Mouse (Mus musculus): Measurements from ENCODE around the gene Vmn2r75.
"Not testable (repeated sequence)": the region's sequence is repeated elsewhere in the genome, so short reads cannot be mapped to it uniquely, and the experiment has no call there.

Gene Vmn2r75

DNA sequence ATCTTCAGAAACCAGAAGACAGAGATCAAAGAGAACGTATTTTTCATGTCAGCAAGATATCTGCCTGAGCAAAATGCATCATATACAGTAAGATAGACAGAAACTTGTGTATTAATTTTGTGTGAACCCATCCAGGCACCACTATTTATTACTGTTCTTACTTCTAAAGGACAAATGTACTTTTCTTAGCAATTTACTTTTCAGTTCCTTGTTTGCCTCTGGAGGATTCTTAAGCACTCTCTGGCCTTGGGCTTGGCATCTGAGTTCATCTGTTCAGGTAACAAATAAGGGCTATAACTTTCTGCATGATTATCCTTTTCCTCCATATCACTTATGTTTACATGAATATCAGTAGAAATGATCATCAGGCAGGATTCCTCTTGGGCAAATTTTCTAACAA lies at the start of gene Vmn2r75:
Gene Vmn2r75 (minus strand): TSS at position 101 of the 400 bp plus-strand sequence.
- DNase-seq (ENCODE audit: low spot score in 2 of 2): not testable (repeated sequence)

DNA sequence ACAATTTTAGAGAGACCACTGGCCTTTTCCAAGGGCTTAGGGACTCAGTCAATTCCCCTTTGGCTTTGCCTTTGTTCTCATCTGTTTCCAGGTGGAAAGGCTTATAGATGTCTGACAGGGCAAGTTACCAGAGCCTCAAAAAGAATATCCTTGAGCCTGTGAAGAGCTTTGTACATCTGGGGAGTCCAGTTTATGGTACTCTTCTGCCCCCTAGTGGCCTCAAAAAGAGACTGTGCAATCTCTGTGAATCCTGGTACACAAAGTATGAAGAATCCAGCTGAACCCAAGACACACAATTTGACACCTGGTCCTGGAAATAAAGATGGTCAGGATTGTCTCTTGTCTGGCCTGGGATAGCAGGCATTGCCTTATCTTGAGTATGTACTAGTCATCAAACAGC lies 39.8 kb upstream of the Vmn2r75 start:
- no peak for DNase-seq (ENCODE audit: low spot score in 2 of 2)

All from spleen, postnatal 4 days (tissue).